Mouse (Mus musculus): ENCODE data around the gene Csk.

DNA sequence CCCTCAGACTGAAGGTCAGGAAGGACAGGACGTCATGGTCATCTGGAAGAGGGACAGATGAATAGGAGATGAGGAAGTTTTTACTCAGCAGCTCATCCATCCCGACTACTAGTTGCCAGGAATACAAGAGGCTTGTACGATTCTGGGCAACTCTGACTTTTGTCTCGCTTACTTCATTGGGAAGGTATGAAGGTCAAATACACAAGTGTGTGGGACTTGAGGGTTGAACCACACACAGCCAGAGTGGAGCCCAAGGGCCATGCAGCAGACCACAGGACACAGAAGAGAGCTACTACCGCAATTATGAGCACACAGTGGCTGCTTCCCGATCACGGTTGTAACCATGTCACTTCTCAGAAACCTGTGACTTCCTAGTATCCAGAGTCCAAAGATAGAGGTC lies 40.8 kb downstream of the Csk start:
- TF ChIP-seq CTCF (conservative IDR thresholded peaks at IDR 0.05; ENCODE audit: insufficient read depth, insufficient read length, low read depth, low read length), result no peak
- no peak for TF ChIP-seq POLR2A (IDR thresholded peaks at IDR 0.05; ENCODE audit: low read depth, low read length)

All from kidney, adult 2 months (tissue).